Mouse (Mus musculus): ENCODE measurements at regions not wholly inside any gene's neighbourhood (a gene's known extent, or its start where the extent isn't known, plus 50 kb on each side); places are given as distances from the start of the nearest gene placed in this dataset.

DNA sequence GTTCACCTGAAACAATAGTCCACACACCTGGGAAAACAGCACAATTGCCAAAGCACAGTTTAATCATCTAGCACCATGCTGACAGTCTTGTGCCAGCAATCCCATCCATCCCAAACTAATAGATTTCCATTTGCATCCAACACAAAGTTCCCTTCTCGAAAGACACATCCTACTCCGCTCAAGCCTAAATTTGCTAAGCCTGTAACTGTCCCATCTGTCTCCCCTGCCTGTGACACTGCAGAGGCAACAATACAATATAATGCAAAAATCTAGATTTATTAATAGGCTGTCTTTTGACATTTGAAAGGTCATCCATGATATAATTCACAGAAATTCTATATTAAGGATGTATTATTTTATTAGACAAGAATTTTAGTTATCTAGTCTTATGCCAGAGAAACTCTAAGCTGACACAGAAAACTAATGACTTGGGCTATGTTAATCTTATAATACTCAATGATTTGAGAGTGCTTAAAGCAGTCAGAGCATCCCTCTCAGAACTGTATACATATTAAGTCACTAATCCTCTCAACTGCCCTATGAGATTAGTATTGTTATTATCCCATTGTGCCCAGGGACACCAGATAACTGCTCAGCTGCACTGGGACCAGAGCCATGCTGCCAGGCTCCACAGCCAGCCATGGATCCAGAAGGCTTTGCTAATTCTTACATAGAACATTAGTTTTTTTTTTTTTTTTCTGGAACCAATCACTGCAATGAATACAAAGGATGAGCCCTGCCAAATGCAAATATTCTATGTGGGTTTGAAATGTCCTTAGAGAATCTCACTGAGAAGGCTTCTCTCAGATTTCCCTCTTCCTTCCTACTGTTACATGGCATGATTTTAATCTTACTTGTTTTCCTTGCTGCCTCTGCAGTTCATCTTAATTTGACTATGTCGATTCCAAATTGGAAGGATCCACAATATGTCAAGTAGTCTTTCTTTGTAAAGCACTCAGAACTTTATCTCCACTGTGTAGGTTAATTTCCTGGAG, 254.1 kb upstream of the Sphkap start:
- H3K27ac ChIP-seq (ENCODE audit: low read depth, low read length): no peak overlapping the region
- DNase-seq (ENCODE audit: low spot score) (peak; percentile 23), ATAC-seq (no peak)
- H3K4me2 ChIP-seq (ENCODE audit: low read length): no peak overlapping the region
- no peaks in the 10 kb centered on the region for H3K36me3 ChIP-seq (ENCODE audit: control insufficient read depth, insufficient read depth, low read length)
- no peaks in the 10 kb centered on the region for H3K9me3 ChIP-seq (replicated peaks; ENCODE audit: control insufficient read depth, low read length)
- no peaks in the 10 kb centered on the region for H3K27me3 ChIP-seq (replicated peaks; ENCODE audit: control insufficient read depth, insufficient read depth, low read length)
- no peaks in the 10 kb centered on the region for H3K4me1 ChIP-seq (ENCODE audit: control insufficient read depth, insufficient read depth, low read length)
- no peak overlapping the region for H3K9ac ChIP-seq (ENCODE audit: low read length)
- WGBS: 91% methylated on average over 3 of the region's 3 CpGs
- H3K4me3 ChIP-seq (ENCODE audit: low read depth, low read length): no peak overlapping the region

DNA sequence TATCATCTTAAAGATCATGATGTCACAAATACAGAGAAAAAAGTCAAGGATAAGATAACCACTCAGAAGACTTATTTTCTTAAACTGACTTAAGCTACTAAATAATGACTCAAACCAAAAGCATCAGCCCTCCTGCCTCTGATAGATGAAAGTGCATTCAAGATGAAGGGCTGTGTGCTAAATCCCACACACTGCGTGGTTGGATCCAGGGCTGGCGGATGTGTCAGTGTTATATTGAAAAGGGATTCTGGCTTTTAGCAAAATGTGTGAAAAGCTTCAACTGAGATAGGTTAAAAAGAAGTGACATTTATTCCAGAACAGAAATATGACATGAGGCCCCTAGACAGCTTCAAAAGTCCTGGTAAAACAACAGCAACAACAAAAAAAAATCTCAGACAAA, 245.7 kb upstream of the Sphkap start:
- no peak overlapping the region for H3K4me2 ChIP-seq (ENCODE audit: low read length)
- H3K9me3 ChIP-seq (replicated peaks; ENCODE audit: control insufficient read depth, low read length): no peaks in the 10 kb centered on the region
- H3K4me1 ChIP-seq (ENCODE audit: control insufficient read depth, insufficient read depth, low read length): no peaks in the 10 kb centered on the region
- 78% methylated on average over 2 of the region's 2 CpGs for WGBS
- H3K27me3 ChIP-seq (replicated peaks; ENCODE audit: control insufficient read depth, insufficient read depth, low read length): no peaks in the 10 kb centered on the region
- ATAC-seq (no peak), DNase-seq (ENCODE audit: low spot score) (no peak)
- H3K36me3 ChIP-seq (ENCODE audit: control insufficient read depth, insufficient read depth, low read length): no peaks in the 10 kb centered on the region
- H3K27ac ChIP-seq (ENCODE audit: low read depth, low read length): no peak overlapping the region
- no peak overlapping the region for H3K4me3 ChIP-seq (ENCODE audit: low read depth, low read length)
- no peak overlapping the region for H3K9ac ChIP-seq (ENCODE audit: low read length)

DNA sequence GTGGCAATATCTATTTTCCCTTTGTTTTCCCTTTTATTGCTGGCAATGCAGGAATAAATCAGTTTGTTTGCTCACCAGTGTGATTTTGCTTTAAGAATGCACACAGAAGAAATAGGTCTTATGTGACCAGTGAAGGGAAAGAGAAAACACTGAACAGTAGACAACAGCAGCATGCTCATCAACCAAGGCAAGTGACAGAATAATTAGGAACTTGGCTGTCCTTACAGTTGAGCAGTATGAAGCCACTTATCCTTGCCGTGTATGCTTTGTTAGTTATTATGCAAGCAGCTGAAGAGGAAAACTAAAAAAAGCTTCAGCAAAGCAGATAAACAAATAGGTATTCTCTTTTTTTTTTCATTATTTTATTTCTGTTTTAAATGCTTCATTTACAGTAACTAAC, 237.6 kb upstream of the Sphkap start:
- H3K27me3 ChIP-seq (replicated peaks; ENCODE audit: control insufficient read depth, insufficient read depth, low read length): no peaks in the 10 kb centered on the region
- 34% methylated on average over 1 of the region's 1 CpGs for WGBS
- no peaks in the 10 kb centered on the region for H3K36me3 ChIP-seq (ENCODE audit: control insufficient read depth, insufficient read depth, low read length)
- no peak overlapping the region for H3K4me2 ChIP-seq (ENCODE audit: low read length)
- ATAC-seq: no peak
- H3K9ac ChIP-seq (ENCODE audit: low read length): no peak overlapping the region
- H3K27ac ChIP-seq (ENCODE audit: low read depth, low read length): no peak overlapping the region
- no peak overlapping the region for H3K4me3 ChIP-seq (ENCODE audit: low read depth, low read length)
- H3K4me1 ChIP-seq (ENCODE audit: control insufficient read depth, insufficient read depth, low read length): no peaks in the 10 kb centered on the region
- DNase-seq (ENCODE audit: low spot score): no peak
- no peaks in the 10 kb centered on the region for H3K9me3 ChIP-seq (replicated peaks; ENCODE audit: control insufficient read depth, low read length)

DNA sequence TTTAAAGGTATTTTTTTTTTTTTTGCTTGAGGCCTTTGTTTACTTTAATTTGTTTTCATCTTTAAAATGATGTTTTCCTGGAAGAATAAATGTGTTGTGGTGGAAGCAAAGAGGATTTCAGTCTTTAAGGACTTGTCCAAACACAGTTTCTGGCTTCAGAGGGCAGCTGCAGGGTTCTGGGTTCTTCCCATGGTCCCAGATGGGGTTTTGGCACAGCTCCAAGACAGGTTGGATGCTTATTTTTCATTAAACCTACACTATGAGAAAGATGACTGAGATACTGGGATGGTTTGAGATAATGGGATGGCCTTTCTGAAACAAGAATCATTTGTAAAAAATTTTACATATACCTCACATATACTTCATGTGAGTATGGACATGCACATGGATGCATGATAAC, 234.7 kb upstream of the Sphkap start:
- ATAC-seq (no peak), DNase-seq (ENCODE audit: low spot score) (no peak)
- no peak overlapping the region for H3K4me2 ChIP-seq (ENCODE audit: low read length)
- H3K9ac ChIP-seq (ENCODE audit: low read length): no peak overlapping the region
- no peaks in the 10 kb centered on the region for H3K27me3 ChIP-seq (replicated peaks; ENCODE audit: control insufficient read depth, insufficient read depth, low read length)
- no peak overlapping the region for H3K4me3 ChIP-seq (ENCODE audit: low read depth, low read length)
- no peaks in the 10 kb centered on the region for H3K4me1 ChIP-seq (ENCODE audit: control insufficient read depth, insufficient read depth, low read length)
- no peaks in the 10 kb centered on the region for H3K9me3 ChIP-seq (replicated peaks; ENCODE audit: control insufficient read depth, low read length)
- H3K27ac ChIP-seq (ENCODE audit: low read depth, low read length): no peak overlapping the region
- H3K36me3 ChIP-seq (ENCODE audit: control insufficient read depth, insufficient read depth, low read length): no peaks in the 10 kb centered on the region

DNA sequence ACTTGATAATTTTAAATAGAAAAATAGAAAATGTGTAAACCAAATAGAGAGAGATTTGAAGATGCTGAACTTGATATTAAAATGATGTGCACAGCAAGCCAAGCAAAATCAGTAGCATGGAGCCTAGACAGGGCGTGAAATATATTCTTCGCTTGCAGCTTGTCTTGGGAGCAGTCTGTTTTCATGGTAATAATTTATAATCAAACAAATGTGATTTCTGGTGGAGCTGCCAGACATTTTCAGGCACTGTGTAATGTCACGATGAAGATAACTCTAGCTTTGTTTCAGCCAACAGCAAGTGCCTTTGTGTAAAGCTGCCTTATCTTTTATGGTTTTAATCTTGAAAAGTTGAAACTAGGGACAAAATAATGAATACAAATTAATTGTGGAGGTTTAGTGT, 228.1 kb upstream of the Sphkap start:
- DNase-seq (ENCODE audit: low spot score): peak; percentile 47
- no peak overlapping the region for H3K9ac ChIP-seq (ENCODE audit: low read length)

DNA sequence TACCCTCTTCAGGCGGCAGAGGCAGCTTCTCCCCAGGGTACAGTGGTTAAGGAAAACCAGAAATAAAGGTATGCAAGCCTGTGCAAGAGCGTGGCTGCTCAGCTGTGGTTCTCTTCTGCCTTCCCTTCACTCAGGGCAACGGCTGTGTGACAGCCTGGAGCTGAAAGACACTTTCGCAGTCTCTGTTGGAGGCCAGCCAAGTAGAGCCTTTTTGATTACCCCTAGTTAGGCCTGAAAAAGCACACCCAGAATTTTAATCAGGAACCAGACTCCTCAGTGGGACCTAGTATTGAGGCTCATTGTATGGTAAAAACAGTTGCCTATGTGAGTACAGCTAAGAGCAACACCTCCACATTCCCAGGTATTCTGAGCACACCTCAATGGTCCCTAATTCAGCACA, 223.8 kb upstream of the Sphkap start:
- no peaks in the 10 kb centered on the region for H3K27me3 ChIP-seq (replicated peaks; ENCODE audit: control insufficient read depth, insufficient read depth, low read length)
- ATAC-seq: peak; percentile 95
- H3K27ac ChIP-seq (ENCODE audit: low read depth, low read length): peak overlapping the region; percentile 34; the same call in 1 of the 2 replicates
- no peak overlapping the region for H3K4me3 ChIP-seq (ENCODE audit: low read depth, low read length)
- H3K36me3 ChIP-seq (ENCODE audit: control insufficient read depth, insufficient read depth, low read length): no peaks in the 10 kb centered on the region
- H3K9ac ChIP-seq (ENCODE audit: low read length): no peak overlapping the region
- 4% methylated on average over 4 of the region's 4 CpGs for WGBS
- peaks cover 9% of the 10 kb centered on the region for H3K4me1 ChIP-seq (ENCODE audit: control insufficient read depth, insufficient read depth, low read length)
- peak; percentile 92 for DNase-seq (ENCODE audit: low spot score)
- H3K4me2 ChIP-seq (ENCODE audit: low read length): peak overlapping the region; percentile 1; the same call in 1 of the 2 replicates
- no peaks in the 10 kb centered on the region for H3K9me3 ChIP-seq (replicated peaks; ENCODE audit: control insufficient read depth, low read length)

More for the DNA sequence above, 228.1 kb upstream of the Sphkap start:
- Histone ChIP-seq H3K4me1 (ENCODE audit: control insufficient read depth, insufficient read depth, low read length) (peaks cover 9% of the 10 kb centered on the region), H3K27ac (ENCODE audit: low read depth, low read length) (no peak overlapping the region), H3K9me3 (replicated peaks; ENCODE audit: control insufficient read depth, low read length) (no peaks in the 10 kb centered on the region), H3K27me3 (replicated peaks; ENCODE audit: control insufficient read depth, insufficient read depth, low read length) (no peaks in the 10 kb centered on the region), H3K4me3 (ENCODE audit: low read depth, low read length) (no peak overlapping the region), H3K36me3 (ENCODE audit: control insufficient read depth, insufficient read depth, low read length) (no peaks in the 10 kb centered on the region), H3K4me2 (ENCODE audit: low read length) (no peak overlapping the region)
- WGBS: 70% methylated on average over 3 of the region's 3 CpGs
- ATAC-seq: no peak

DNA sequence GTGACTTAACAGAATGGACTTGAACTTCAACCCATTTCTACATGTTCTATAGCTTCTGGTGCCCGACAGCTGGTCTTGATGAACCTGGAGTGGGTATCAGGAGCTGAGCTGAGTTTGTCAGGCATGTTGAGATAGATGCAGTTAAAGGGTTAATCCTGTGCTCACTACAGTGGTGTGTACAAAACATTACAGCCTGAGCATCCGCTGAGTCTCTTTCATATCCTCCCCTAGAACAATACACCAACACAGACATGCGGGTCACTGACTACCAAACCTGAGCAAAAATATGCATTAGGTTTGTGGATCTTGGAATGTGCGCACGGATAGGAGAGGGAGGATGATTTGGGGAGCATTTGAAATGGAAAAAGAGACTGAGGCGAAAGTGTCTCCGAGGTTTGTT, 223.4 kb upstream of the Sphkap start:
- WGBS: 45% methylated on average over 7 of the region's 7 CpGs
- Histone ChIP-seq H3K9ac (ENCODE audit: low read length) (no peak overlapping the region), H3K27ac (ENCODE audit: low read depth, low read length) (0 out of 2 replicates have a peak overlapping the region, but pooled peaks have one; percentile 34), H3K9me3 (replicated peaks; ENCODE audit: control insufficient read depth, low read length) (no peaks in the 10 kb centered on the region), H3K4me3 (ENCODE audit: low read depth, low read length) (no peak overlapping the region), H3K36me3 (ENCODE audit: control insufficient read depth, insufficient read depth, low read length) (no peaks in the 10 kb centered on the region), H3K27me3 (replicated peaks; ENCODE audit: control insufficient read depth, insufficient read depth, low read length) (no peaks in the 10 kb centered on the region), H3K4me2 (ENCODE audit: low read length) (peak overlapping the region; percentile 1; the same call in 1 of the 2 replicates), H3K4me1 (ENCODE audit: control insufficient read depth, insufficient read depth, low read length) (peaks cover 9% of the 10 kb centered on the region)
- ATAC-seq: peak; percentile 66
- peak; percentile 17 for DNase-seq (ENCODE audit: low spot score)

DNA sequence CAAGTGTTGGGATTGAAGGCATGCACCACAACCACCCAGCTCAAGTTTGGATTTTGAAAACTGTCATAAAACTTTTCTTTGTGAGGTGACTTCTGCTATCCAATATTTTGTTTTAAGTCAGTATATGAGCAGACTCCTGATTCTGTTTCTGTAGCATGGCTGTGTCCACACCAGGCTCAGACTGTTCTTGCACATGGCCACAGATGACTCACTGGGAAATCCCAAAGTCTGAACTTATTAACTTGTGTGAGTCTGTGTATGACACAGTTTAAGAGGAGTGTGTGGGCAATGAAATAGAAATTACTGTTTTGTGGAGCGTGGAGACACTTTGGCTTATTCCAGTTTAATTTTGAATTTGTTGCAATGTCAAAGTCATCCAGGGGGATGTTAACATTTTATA, 179.3 kb upstream of the Sphkap start:
- DNase-seq (ENCODE audit: low spot score) (no peak), ATAC-seq (no peak)
- Histone ChIP-seq H3K36me3 (ENCODE audit: control insufficient read depth, insufficient read depth, low read length) (no peaks in the 10 kb centered on the region), H3K4me3 (ENCODE audit: low read depth, low read length) (no peak overlapping the region), H3K4me1 (ENCODE audit: control insufficient read depth, insufficient read depth, low read length) (no peaks in the 10 kb centered on the region), H3K27me3 (replicated peaks; ENCODE audit: control insufficient read depth, insufficient read depth, low read length) (no peaks in the 10 kb centered on the region), H3K9ac (ENCODE audit: low read length) (no peak overlapping the region), H3K9me3 (replicated peaks; ENCODE audit: control insufficient read depth, low read length) (no peaks in the 10 kb centered on the region), H3K4me2 (ENCODE audit: low read length) (no peak overlapping the region), H3K27ac (ENCODE audit: low read depth, low read length) (no peak overlapping the region)
- whole genome bisulfite sequencing: 95% methylated on average over 1 of the region's 1 CpGs

DNA sequence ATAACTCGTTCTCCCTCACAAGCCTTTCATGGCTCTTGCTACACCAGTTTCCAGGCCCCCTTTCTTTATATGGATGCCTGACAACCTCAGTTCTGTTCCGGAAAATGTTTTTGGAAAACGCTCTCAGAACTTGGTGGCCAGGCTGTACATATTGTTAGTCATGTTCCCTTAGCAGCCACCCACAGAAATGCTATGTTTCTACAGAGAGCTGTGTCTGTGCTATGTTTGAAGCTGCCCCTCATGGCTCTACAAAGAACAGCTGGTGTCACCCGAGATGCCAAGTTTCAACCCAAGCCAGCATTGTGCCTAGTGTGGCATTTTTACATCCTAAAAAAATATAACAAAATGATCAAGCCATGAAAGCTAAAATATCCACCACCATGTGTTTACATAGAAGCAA, 175.0 kb upstream of the Sphkap start:
- 92% methylated on average over 4 of the region's 4 CpGs for WGBS
- no peaks in the 10 kb centered on the region for H3K9me3 ChIP-seq (replicated peaks; ENCODE audit: control insufficient read depth, low read length)
- no peak overlapping the region for H3K9ac ChIP-seq (ENCODE audit: low read length)
- no peaks in the 10 kb centered on the region for H3K4me1 ChIP-seq (ENCODE audit: control insufficient read depth, insufficient read depth, low read length)
- ATAC-seq: no peak
- H3K27ac ChIP-seq (ENCODE audit: low read depth, low read length): no peak overlapping the region
- no peak overlapping the region for H3K4me2 ChIP-seq (ENCODE audit: low read length)
- H3K4me3 ChIP-seq (ENCODE audit: low read depth, low read length): no peak overlapping the region
- no peaks in the 10 kb centered on the region for H3K27me3 ChIP-seq (replicated peaks; ENCODE audit: control insufficient read depth, insufficient read depth, low read length)
- no peak for DNase-seq (ENCODE audit: low spot score)
- no peaks in the 10 kb centered on the region for H3K36me3 ChIP-seq (ENCODE audit: control insufficient read depth, insufficient read depth, low read length)

Data from forebrain, embryonic 14.5 days (tissue).